Mouse (Mus musculus) adrenal gland, adult 18-20 months (tissue): ENCODE measurements around the gene Rasa2. TPM values are rescaled to one million over a fixed set of nuclear protein-coding genes. Genes with fewer than 3 reads are reported as not detected.

Experiments
- DNase-seq, 2 experiments: peaks; one replicate each; pipeline ENCODE4 v3.0.0; 2021 to 2022; ENCODE audit warnings: low spot score in 2 of 2
- long read RNA-seq, 2 experiments: library from polyadenylated mRNA; stranded (forward); transcript quantifications; one replicate each; pipeline ENCODE4 v2.0.0; 2021
- total RNA-seq, 2 experiments: library from RNA; stranded (reverse); gene quantifications; 1 replicate in 1 of 2; 2 replicates in 1 of 2; pipeline ENCODE4 v1.2.3; 2021

The Rasa2 gene
- total RNA-seq = 10 to 100 TPM; 12.1 to 15.4 TPM
- long read RNA-seq, experiment 1, full-length matches to known transcripts = 2 of 5 reads
- long read RNA-seq, experiment 1, partial matches to known transcripts = 1 of 5 reads
- long read RNA-seq, experiment 1, other reads (novel, unspliced or antisense) = 2 of 5 reads
- long read RNA-seq, experiment 2, full-length matches to known transcripts = 4 of 9 reads
- long read RNA-seq, experiment 2, partial matches to known transcripts = 2 of 9 reads
- long read RNA-seq, experiment 2, other reads (novel, unspliced or antisense) = 3 of 9 reads

- peak; percentile 92 to 93 for DNase-seq
Observed at GRCm38 (mm10) chr9:96631389-96632072, at the start of gene Rasa2. TSS of gene Rasa2 (minus strand) at chr9:96631617.

GRCm38 (mm10) chr9:96678611-96679010 is 47.2 kb upstream of the Rasa2 start:
- DNase-seq = no peak

- DNase-seq = peak in 1 of 2 experiments; percentile 13
Observed at GRCm38 (mm10) chr9:96677711-96678110, 46.3 kb upstream of the Rasa2 start.

GRCm38 (mm10) chr9:96676671-96677070 is 45.3 kb upstream of the Rasa2 start:
- peak in 1 of 2 experiments; percentile 10 for DNase-seq

- DNase-seq = no peak
Observed at GRCm38 (mm10) chr9:96675763-96676640, 44.6 kb upstream of the Rasa2 start.

GRCm38 (mm10) chr9:96675071-96675762 is 43.8 kb upstream of the Rasa2 start:
- DNase-seq = peak; percentile 18 to 34

- peak in 1 of 2 experiments; percentile 15 for DNase-seq
Observed at GRCm38 (mm10) chr9:96674301-96674700, 42.9 kb upstream of the Rasa2 start.

GRCm38 (mm10) chr9:96672466-96672865 is 41.0 kb upstream of the Rasa2 start:
- no peak for DNase-seq

- no peak for DNase-seq
Observed at GRCm38 (mm10) chr9:96671249-96671648, 39.8 kb upstream of the Rasa2 start.

GRCm38 (mm10) chr9:96669877-96670276 is 38.5 kb upstream of the Rasa2 start:
- peak; percentile 87 to 91 for DNase-seq

- DNase-seq = peak; percentile 56 to 59
Observed at GRCm38 (mm10) chr9:96668628-96669027, 37.2 kb upstream of the Rasa2 start.

- DNase-seq = peak in 1 of 2 experiments; percentile 33
Observed at GRCm38 (mm10) chr9:96660510-96661244, 29.3 kb upstream of the Rasa2 start.

GRCm38 (mm10) chr9:96659801-96660200 is 28.4 kb upstream of the Rasa2 start:
- DNase-seq = no peak

GRCm38 (mm10) chr9:96653538-96653937 is 22.1 kb upstream of the Rasa2 start:
- no peak for DNase-seq

- DNase-seq = no peak
Observed at GRCm38 (mm10) chr9:96652763-96653162, 21.3 kb upstream of the Rasa2 start.

GRCm38 (mm10) chr9:96650807-96651206 is 19.4 kb upstream of the Rasa2 start:
- no peak for DNase-seq

GRCm38 (mm10) chr9:96649924-96650323 is 18.5 kb upstream of the Rasa2 start:
- peak in 1 of 2 experiments; percentile 49 for DNase-seq

GRCm38 (mm10) chr9:96649362-96649761 is 17.9 kb upstream of the Rasa2 start:
- DNase-seq = no peak

- no peak for DNase-seq
Observed at GRCm38 (mm10) chr9:96646668-96647295, 15.4 kb upstream of the Rasa2 start.

- no peak for DNase-seq
Observed at GRCm38 (mm10) chr9:96644840-96645239, 13.4 kb upstream of the Rasa2 start.
